In the genomic region with DNA sequence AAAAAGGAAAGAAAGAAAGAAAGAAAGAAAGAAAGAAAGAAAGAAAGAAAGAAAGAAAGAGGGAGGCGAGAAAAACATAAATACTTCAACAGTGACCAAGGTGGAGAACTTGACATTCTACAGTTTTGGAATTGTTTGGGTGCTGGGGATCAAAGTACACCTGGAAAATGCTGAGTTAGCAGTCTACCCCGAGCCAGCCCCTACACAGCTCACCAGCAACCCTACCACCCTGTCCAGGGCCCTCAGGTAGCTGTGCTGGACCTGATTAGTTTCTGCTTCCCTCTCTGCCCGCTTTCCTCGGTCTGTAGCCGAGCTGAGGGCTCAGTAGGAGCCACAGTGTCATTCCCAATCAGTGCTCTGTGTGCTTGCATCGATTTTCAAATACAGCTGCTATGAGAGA, we compare ENCODE assay signal across 22 mouse cellular contexts. TPM values are rescaled to one million over a fixed set of nuclear protein-coding genes. Genes with fewer than 3 reads are reported as not detected.
DNase-seq lines count a peak whose midpoint lies in the region; ATAC-seq and TF ChIP-seq lines count a peak whose summit lies in the region.
"Had no signal": no experiment of that assay in that cellular context is flagged by ENCODE, and none has a peak within 500 bp of the region (broad histone marks: within the 10 kb centered on the region; RNA-seq: fewer than 3 reads in every experiment).

No protein-coding gene starts in this region.

- ATAC-seq in kidney, embryonic 14.5 days (ENCODE audit: low FRiP score, low TSS enrichment) = no peak
- ATAC-seq in stomach, postnatal 0 days (ENCODE audit: low FRiP score, low TSS enrichment) = no peak
- ATAC-seq: forebrain, embryonic 13.5 days; forebrain, postnatal 0 days had no signal

- no peaks in the 10 kb centered on the region for H3K36me3 ChIP-seq in kidney, adult 2 months (ENCODE audit: control insufficient read depth, insufficient read depth, low read length)
- no peaks in the 10 kb centered on the region for H3K36me3 ChIP-seq in kidney, embryonic 14.5 days (ENCODE audit: control insufficient read depth, insufficient read depth, low read length)
- H3K36me3 ChIP-seq in CH12.LX (replicated peaks in 1 of 2; ENCODE audit: control insufficient read depth in 1 of 2, insufficient read depth in 1 of 2, low read length in 1 of 2) = no peaks in the 10 kb centered on the region
- peaks cover 0 to 14% of the 10 kb centered on the region in 2 experiments; a peak in 2 of 4 replicates for H3K36me3 ChIP-seq in MEL (ENCODE audit: control insufficient read depth in 1 of 2, insufficient read depth in 2 of 2, low read length in 2 of 2)
- H3K36me3 ChIP-seq in stomach, postnatal 0 days (ENCODE audit: control insufficient read depth, insufficient read depth, low read length) = no peaks in the 10 kb centered on the region
- H3K36me3 ChIP-seq: embryonic facial prominence, embryonic 12.5 days; G1E; heart, embryonic 13.5 days; hindbrain, embryonic 15.5 days had no signal

- WGBS in kidney, adult 2 months = 55% methylated on average over 6 of the region's 6 CpGs
- 68% methylated on average over 6 of the region's 6 CpGs for WGBS in kidney, embryonic 14.5 days
- 53% methylated on average over 6 of the region's 6 CpGs for WGBS in stomach, postnatal 0 days

- no peak for TF ChIP-seq POLR2A in kidney, adult 2 months (IDR thresholded peaks at IDR 0.05; ENCODE audit: low read depth, low read length)
- no peak for TF ChIP-seq POLR2A in CH12.LX (IDR thresholded peaks at IDR 0.05; ENCODE audit: low read depth, low read length)
- no peak for TF ChIP-seq POLR2A in MEL (IDR thresholded peaks at IDR 0.05; ENCODE audit: control insufficient read depth in 1 of 2, insufficient read depth in 1 of 2, low read depth in 1 of 2, low read length in 2 of 2, poor library complexity in 1 of 2)

- TF ChIP-seq EP300 in CH12.LX (IDR thresholded peaks at IDR 0.05; ENCODE audit: low read length) (no peak), MEL (IDR thresholded peaks at IDR 0.05; ENCODE audit: low read depth in 1 of 2, low read length in 2 of 2) (no peak)
- no peak for TF ChIP-seq EP300 in stomach, postnatal 0 days (optimal IDR thresholded peaks at IDR 0.05)

- no peaks in the 10 kb centered on the region for H3K9me3 ChIP-seq in kidney, embryonic 14.5 days (ENCODE audit: control insufficient read depth, low read length)
- H3K9me3 ChIP-seq in CH12.LX (replicated peaks; ENCODE audit: low read length) (peaks cover 4% of the 10 kb centered on the region), MEL (replicated peaks; ENCODE audit: insufficient read depth, low read length) (no peaks in the 10 kb centered on the region)
- H3K9me3 ChIP-seq in stomach, postnatal 0 days (ENCODE audit: control insufficient read depth, low read length) = no peaks in the 10 kb centered on the region
- H3K9me3 ChIP-seq: embryonic facial prominence, embryonic 12.5 days; forebrain, embryonic 13.5 days; G1E; heart, embryonic 13.5 days; hindbrain, embryonic 15.5 days had no signal

- H3K27me3 ChIP-seq in kidney, adult 2 months (replicated peaks; ENCODE audit: control insufficient read depth, insufficient read depth, low read length) = no peaks in the 10 kb centered on the region
- no peaks in the 10 kb centered on the region for H3K27me3 ChIP-seq in kidney, embryonic 14.5 days (ENCODE audit: control insufficient read depth, insufficient read depth, low read length)
- H3K27me3 ChIP-seq in CH12.LX (replicated peaks) = peaks cover 47% of the 10 kb centered on the region
- H3K27me3 ChIP-seq in MEL (ENCODE audit: control insufficient read depth in 1 of 2, insufficient read depth in 2 of 2, low read length in 2 of 2) = peaks cover 1 to 2% of the 10 kb centered on the region in 2 experiments; a peak in 3 of 4 replicates
- H3K27me3 ChIP-seq in stomach, postnatal 0 days (ENCODE audit: control insufficient read depth, insufficient read depth, low read length) = no peaks in the 10 kb centered on the region
- H3K27me3 ChIP-seq: embryonic facial prominence, embryonic 12.5 days; forebrain, embryonic 13.5 days; hindbrain, embryonic 15.5 days had no signal

- H3K79me2 ChIP-seq in CH12.LX (replicated peaks; ENCODE audit: control insufficient read depth, extremely low read depth, insufficient read depth, poor library complexity, severe bottlenecking) (no peaks in the 10 kb centered on the region), MEL (ENCODE audit: control insufficient read depth, insufficient read depth, low read length, poor library complexity) (no peaks in the 10 kb centered on the region)

- in situ Hi-C loops in CH12.LX (cut with MboI; ENCODE audit: low pct_ligation_motif_present, low pct_unique_long_range_greater_than_20kb, low sequenced_read_pairs) = no loop called here

- H3K4me1 ChIP-seq in kidney, adult 2 months (ENCODE audit: control insufficient read depth, insufficient read depth, low read length) = peaks cover 15% of the 10 kb centered on the region
- H3K4me1 ChIP-seq in kidney, embryonic 14.5 days (ENCODE audit: control insufficient read depth, insufficient read depth, low read length) = no peaks in the 10 kb centered on the region
- H3K4me1 ChIP-seq in CH12.LX (ENCODE audit: control insufficient read depth in 1 of 2, insufficient read depth in 2 of 2) (no peaks in the 10 kb centered on the region), MEL (ENCODE audit: control insufficient read depth in 1 of 2, insufficient read depth in 2 of 2, low read length in 2 of 2) (peaks cover 13 to 15% of the 10 kb centered on the region in 2 experiments)
- peaks cover 3% of the 10 kb centered on the region; the same call in 1 of the 2 replicates for H3K4me1 ChIP-seq in stomach, postnatal 0 days (replicated peaks; ENCODE audit: control insufficient read depth, insufficient read depth)
- H3K4me1 ChIP-seq: embryonic facial prominence, embryonic 12.5 days; forebrain, embryonic 13.5 days; hindbrain, embryonic 15.5 days had no signal

- no peak overlapping the region for H3K9ac ChIP-seq in kidney, embryonic 14.5 days (ENCODE audit: low read depth, low read length)
- H3K9ac ChIP-seq in CH12.LX (ENCODE audit: insufficient read depth, low read depth) (no peak overlapping the region), MEL (ENCODE audit: control insufficient read depth, low read depth, low read length, poor library complexity, severe bottlenecking) (no peak overlapping the region)
- no peak overlapping the region for H3K9ac ChIP-seq in stomach, postnatal 0 days (ENCODE audit: low read length)
- H3K9ac ChIP-seq: embryonic facial prominence, embryonic 12.5 days; forebrain, embryonic 13.5 days; forebrain, postnatal 0 days; heart, embryonic 13.5 days; hindbrain, embryonic 15.5 days had no signal

- TF ChIP-seq RAD21 in CH12.LX (IDR thresholded peaks at IDR 0.05; ENCODE audit: low read depth, low read length) (no peak), MEL (IDR thresholded peaks at IDR 0.05; ENCODE audit: low read depth, low read length) (no peak)

- no peak overlapping the region for H3K4me2 ChIP-seq in kidney, embryonic 14.5 days (replicated peaks; ENCODE audit: low read depth, low read length)
- no peak overlapping the region for H3K4me2 ChIP-seq in CH12.LX (ENCODE audit: insufficient read depth, low read depth, poor library complexity, severe bottlenecking)
- H3K4me2 ChIP-seq in stomach, postnatal 0 days (replicated peaks; ENCODE audit: low read depth) = no peak overlapping the region
- H3K4me2 ChIP-seq: embryonic facial prominence, embryonic 12.5 days; forebrain, embryonic 13.5 days; hindbrain, embryonic 15.5 days had no signal

- dilution Hi-C loops in CH12.LX (cut with MboI; ENCODE audit: extremely low pct_ligation_motif_present, extremely low pct_unique_long_range_greater_than_20kb, low sequenced_read_pairs) = no loop called here

- no peak for TF ChIP-seq CTCF in kidney, adult 2 months (conservative IDR thresholded peaks at IDR 0.05; ENCODE audit: insufficient read depth, insufficient read length, low read depth, low read length)
- TF ChIP-seq CTCF in CH12.LX (conservative IDR thresholded peaks at IDR 0.05 in 1 of 2, IDR thresholded peaks at IDR 0.05 in 1 of 2; ENCODE audit: low read depth in 2 of 2, low read length in 2 of 2) = no peak
- no peak for TF ChIP-seq CTCF in MEL (IDR thresholded peaks at IDR 0.05 in 2 of 3, conservative IDR thresholded peaks at IDR 0.05 in 1 of 3; ENCODE audit: control insufficient read depth in 1 of 3, insufficient read depth in 1 of 3, low read depth in 2 of 3, low read length in 3 of 3, poor library complexity in 1 of 3, severe bottlenecking in 1 of 3)
- no peak for TF ChIP-seq CTCF in stomach, postnatal 0 days (IDR thresholded peaks at IDR 0.05; ENCODE audit: low read depth)

- no peak overlapping the region for H3K4me3 ChIP-seq in kidney, adult 2 months (ENCODE audit: insufficient read depth, low read depth, low read length)
- no peak overlapping the region for H3K4me3 ChIP-seq in kidney, embryonic 14.5 days (ENCODE audit: low read length)
- H3K4me3 ChIP-seq in CH12.LX (replicated peaks in 1 of 3; ENCODE audit: low read depth in 2 of 3, low read length in 2 of 3, poor library complexity in 1 of 3) (no peak overlapping the region), MEL (ENCODE audit: control insufficient read depth in 1 of 2, insufficient read depth in 1 of 2, low read depth in 2 of 2, low read length in 2 of 2) (no peak overlapping the region)
- no peak overlapping the region for H3K4me3 ChIP-seq in stomach, postnatal 0 days (ENCODE audit: low read depth, low read length)
- H3K4me3 ChIP-seq: embryonic facial prominence, embryonic 12.5 days; forebrain, embryonic 13.5 days; heart, embryonic 13.5 days; hindbrain, embryonic 15.5 days had no signal

- H3K27ac ChIP-seq in kidney, adult 2 months (ENCODE audit: insufficient read depth, low read depth, low read length) = peak overlapping the region; percentile 62; the same call in 1 of the 2 replicates
- no peak overlapping the region for H3K27ac ChIP-seq in kidney, embryonic 14.5 days (ENCODE audit: low read depth, low read length)
- H3K27ac ChIP-seq in CH12.LX (ENCODE audit: insufficient read depth, low read depth) (no peak overlapping the region), MEL (ENCODE audit: control insufficient read depth, low read depth, low read length) (no peak overlapping the region)
- 0 out of 2 replicates have a peak overlapping the region, but pooled peaks have one; percentile 40 for H3K27ac ChIP-seq in stomach, postnatal 0 days (replicated peaks)
- H3K27ac ChIP-seq: embryonic facial prominence, embryonic 12.5 days; forebrain, embryonic 13.5 days; heart, embryonic 13.5 days; hindbrain, embryonic 15.5 days had no signal

- DNase-seq in kidney, adult 2 months = peak; percentile 51
- DNase-seq in CH12.LX (ENCODE audit: extremely low read depth) (no peak), MEL (ENCODE audit: low read depth, low spot score) (no peak)
- DNase-seq in stomach, postnatal 0 days (ENCODE audit: low spot score) = no peak
- DNase-seq in thymus, postnatal 0 days (ENCODE audit: low spot score) = no peak
- DNase-seq: adrenal gland, postnatal 10 days; cerebellum, adult 11 months; cerebellum, adult 8-10 months; cerebellum, postnatal 14 days; forebrain, postnatal 0 days; gastrocnemius, postnatal 14 days; heart, postnatal 36 days had no signal

RNA-seq across cellular contexts. Expression of a gene that starts 26.1 kb away (rescaled TPM):
- polyA plus RNA-seq in kidney, adult 2 months (2012; rRNA removed) = 461 and 486 TPM in 2 replicates
- polyA plus RNA-seq in kidney, embryonic 14.5 days (2014; fragmentation: Nextera tagmentation; extraction: Ambion mirVana) = 12.0 and 18.7 TPM in 2 replicates
- total RNA-seq in CH12.LX (2012; rRNA removed) (not detected in 2 replicates), CH12.LX (2014; rRNA removed) (not detected in 2 replicates), MEL (2012; rRNA removed) (not detected in 2 replicates)
- polyA plus RNA-seq in CH12.LX (2012; ENCODE audit: insufficient read length, low read depth) (not detected in 2 replicates), MEL (2012; ENCODE audit: insufficient read depth in 1 of 2, insufficient read length in 2 of 2, low read depth in 1 of 2, low replicate concordance in 2 of 2, missing spikeins in 1 of 2) (not detected)
- polyA plus RNA-seq in stomach, postnatal 0 days (2015; fragmentation: Nextera tagmentation; extraction: Ambion mirVana) = 197 and 213 TPM in 2 replicates
- polyA plus RNA-seq in thymus, postnatal 0 days (2015; fragmentation: Nextera tagmentation; extraction: Ambion mirVana) = 169 and 187 TPM in 2 replicates
- total RNA-seq: G1E had no signal
- polyA plus RNA-seq: G1E had no signal

RNA-seq across cellular contexts. Expression of a gene that starts 41.9 kb away (rescaled TPM):
- not detected in 2 replicates for polyA plus RNA-seq in kidney, adult 2 months (2012; rRNA removed)
- not detected in 2 replicates for polyA plus RNA-seq in kidney, embryonic 14.5 days (2014; fragmentation: Nextera tagmentation; extraction: Ambion mirVana)
- not detected in 2 replicates for total RNA-seq in CH12.LX (2012; rRNA removed)
- total RNA-seq in CH12.LX (2014; rRNA removed) = not detected in 2 replicates
- not detected in 2 replicates for polyA plus RNA-seq in CH12.LX (2012; ENCODE audit: insufficient read length, low read depth)
- total RNA-seq in MEL (2012; rRNA removed) = not detected in 2 replicates
- under 1 TPM in 1 of 2 experiments, not detected in 1; 0.06 TPM for polyA plus RNA-seq in MEL (2012; ENCODE audit: insufficient read depth in 1 of 2, insufficient read length in 2 of 2, low read depth in 1 of 2, low replicate concordance in 2 of 2, missing spikeins in 1 of 2)
- not detected in 2 replicates for polyA plus RNA-seq in stomach, postnatal 0 days (2015; fragmentation: Nextera tagmentation; extraction: Ambion mirVana)
- polyA plus RNA-seq in thymus, postnatal 0 days (2015; fragmentation: Nextera tagmentation; extraction: Ambion mirVana) = not detected in 2 replicates
- total RNA-seq: adrenal gland, postnatal 10 days; gastrocnemius, adult 18-20 months; gastrocnemius, postnatal 14 days; heart, postnatal 36 days had no signal
- polyA plus RNA-seq: brain, embryonic 14.5 days; embryonic facial prominence, embryonic 12.5 days; forebrain, embryonic 13.5 days; forebrain, postnatal 0 days; G1E; heart, embryonic 13.5 days; heart, postnatal 0 days; hindbrain, embryonic 11.5 days; hindbrain, embryonic 15.5 days had no signal

Comparison
In these comparisons a context has a peak if more than half of its experiments do, and no peak if none do; other contexts are left out.
1. H3K27ac ChIP-seq: peak in kidney, adult 2 months (single experiment) and stomach, postnatal 0 days (single experiment); none in kidney, embryonic 14.5 days (single experiment), CH12.LX (single experiment) and MEL (single experiment).
2. RNA of a gene that starts 26.1 kb away (polyA plus RNA-seq): 461 to 486 TPM in kidney, adult 2 months, 197 to 213 TPM in stomach, postnatal 0 days, 169 to 187 TPM in thymus, postnatal 0 days and 12.0 to 18.7 TPM in kidney, embryonic 14.5 days; not detected in MEL and not detected in CH12.LX; every median in the first group is over 10 times any median in the second.